Mouse (Mus musculus): ENCODE data around the gene Arhgap17. TPM values are rescaled to one million over a fixed set of nuclear protein-coding genes. Genes with fewer than 3 reads are reported as not detected.

The Arhgap17 gene
- polyA plus RNA-seq (2014; fragmentation: Illumina TruSeq; extraction: RNeasy Lipid Tissue Mini Kit (QIAGEN cat#74804)): 31.8 TPM

GRCm38 (mm10) chr7:123369759-123370481 lies at the start of gene Arhgap17, which contains the start of gene Lcmt1:
Arhgap17 (minus strand) TSS chr7:123369915.
Lcmt1 (plus strand) TSS chr7:123369784.

Other genes with a start within 250 kb of the Arhgap17 start
- 82.5 TPM for gene Tnrc6a, start 246.0 kb downstream of the Arhgap17 start, polyA plus RNA-seq (2014; fragmentation: Illumina TruSeq; extraction: RNeasy Lipid Tissue Mini Kit (QIAGEN cat#74804))
- gene Slc5a11, start 155.1 kb downstream of the Arhgap17 start, polyA plus RNA-seq (2014; fragmentation: Illumina TruSeq; extraction: RNeasy Lipid Tissue Mini Kit (QIAGEN cat#74804)): not detected
- gene Lcmt1, start 131 bp downstream of the Arhgap17 start, polyA plus RNA-seq (2014; fragmentation: Illumina TruSeq; extraction: RNeasy Lipid Tissue Mini Kit (QIAGEN cat#74804)): 65.4 TPM
- 0.31 TPM for gene Aqp8, start 92.4 kb upstream of the Arhgap17 start, polyA plus RNA-seq (2014; fragmentation: Illumina TruSeq; extraction: RNeasy Lipid Tissue Mini Kit (QIAGEN cat#74804))
- 2.6 TPM for gene Zkscan2, start 130.5 kb upstream of the Arhgap17 start, polyA plus RNA-seq (2014; fragmentation: Illumina TruSeq; extraction: RNeasy Lipid Tissue Mini Kit (QIAGEN cat#74804))

Data from ovary, adult 10 weeks (tissue).